ENCODE assay signal across 19 mouse cellular contexts in the genomic region with DNA sequence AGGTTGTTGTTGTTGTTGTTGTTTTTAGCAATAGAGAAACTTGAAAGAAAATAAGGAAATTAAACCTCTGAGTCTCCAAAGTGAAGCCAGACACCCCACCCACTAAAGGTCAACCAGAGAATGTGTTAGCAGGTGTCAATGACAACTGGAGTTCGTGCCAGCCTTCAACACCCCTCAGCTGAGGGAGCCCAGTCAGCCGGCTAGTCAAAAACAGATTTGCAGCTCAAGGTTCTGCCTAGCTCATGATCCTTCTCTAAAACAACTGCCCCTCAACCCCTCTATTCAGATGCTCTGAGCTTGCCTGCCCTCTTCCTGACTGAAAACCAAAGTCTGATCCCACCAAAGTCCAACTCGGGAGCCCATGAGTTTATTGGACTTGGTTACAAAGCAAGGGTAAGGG. TPM values are rescaled to one million over a fixed set of nuclear protein-coding genes. Genes with fewer than 3 reads are reported as not detected.
DNase-seq lines count a peak whose midpoint lies in the region; ATAC-seq and TF ChIP-seq lines count a peak whose summit lies in the region.
"Had no signal": no experiment of that assay in that cellular context is flagged by ENCODE, and none has a peak within 500 bp of the region (broad histone marks: within the 10 kb centered on the region; RNA-seq: fewer than 3 reads in every experiment).

No protein-coding gene starts in this region.

- TF ChIP-seq POLR2A in myocyte (IDR thresholded peaks at IDR 0.05; ENCODE audit: insufficient read length, low read depth) = no peak

- WGBS in lung, embryonic 16.5 days = 62% methylated on average over 3 of the region's 3 CpGs
- WGBS in heart, embryonic 15.5 days = 50% methylated on average over 3 of the region's 3 CpGs

- H3K27ac ChIP-seq in lung, embryonic 16.5 days (ENCODE audit: low read length) = 0 out of 2 replicates have a peak overlapping the region, but pooled peaks have one; percentile 3
- peak overlapping the region; percentile 78 for H3K27ac ChIP-seq in heart, embryonic 15.5 days
- H3K27ac ChIP-seq: forebrain, embryonic 15.5 days; hindbrain, embryonic 15.5 days; midbrain, embryonic 13.5 days had no signal

- H3K27me3 ChIP-seq in lung, embryonic 16.5 days (ENCODE audit: control insufficient read depth, insufficient read depth, low read depth, low read length) = no peaks in the 10 kb centered on the region
- no peaks in the 10 kb centered on the region for H3K27me3 ChIP-seq in heart, embryonic 15.5 days
- H3K27me3 ChIP-seq in myocyte (ENCODE audit: control insufficient read depth, insufficient read depth, insufficient read length) = no peaks in the 10 kb centered on the region
- H3K27me3 ChIP-seq: forebrain, embryonic 15.5 days; hindbrain, embryonic 15.5 days; midbrain, embryonic 13.5 days had no signal

- no peak overlapping the region for H3K4me2 ChIP-seq in lung, embryonic 16.5 days (ENCODE audit: low read depth, low read length)
- no peak overlapping the region for H3K4me2 ChIP-seq in heart, embryonic 15.5 days
- peak overlapping the region; percentile 65 for H3K4me2 ChIP-seq in myocyte (ENCODE audit: low read depth)
- H3K4me2 ChIP-seq: forebrain, embryonic 15.5 days; hindbrain, embryonic 15.5 days; midbrain, embryonic 13.5 days had no signal

- H3K4me3 ChIP-seq in lung, embryonic 16.5 days (ENCODE audit: low read length) = no peak overlapping the region
- no peak overlapping the region for H3K4me3 ChIP-seq in heart, embryonic 15.5 days
- H3K4me3 ChIP-seq in myocyte = no peak overlapping the region
- H3K4me3 ChIP-seq: embryonic facial prominence, embryonic 10.5 days; forebrain, embryonic 15.5 days; hindbrain, embryonic 15.5 days; limb, embryonic 10.5 days; midbrain, embryonic 13.5 days had no signal

- no peak overlapping the region for H3K9ac ChIP-seq in lung, embryonic 16.5 days (ENCODE audit: low read length)
- H3K9ac ChIP-seq in heart, embryonic 15.5 days = no peak overlapping the region
- H3K9ac ChIP-seq: forebrain, embryonic 15.5 days; hindbrain, embryonic 15.5 days; liver, postnatal 0 days; midbrain, embryonic 13.5 days had no signal

- H3ac ChIP-seq in myocyte (ENCODE audit: control insufficient read depth, insufficient read length) = no peak overlapping the region

- peak; percentile 58 to 67 for DNase-seq in heart, adult 18-20 months
- no peak for DNase-seq in heart, adult 8-10 months (ENCODE audit: low spot score)
- no peak for DNase-seq in lung, postnatal 4 days
- no peak for DNase-seq in kidney, adult 8-10 months
- DNase-seq: cerebellum, adult 9-10 months; gastrocnemius, postnatal 10 days; liver; liver, postnatal 0 days; right cerebral cortex, postnatal 14 days; spleen, adult 18-20 months had no signal

- no peaks in the 10 kb centered on the region for H3K36me3 ChIP-seq in lung, embryonic 16.5 days (ENCODE audit: control insufficient read depth, insufficient read depth, low read length)
- H3K36me3 ChIP-seq in heart, embryonic 15.5 days = no peaks in the 10 kb centered on the region
- no peaks in the 10 kb centered on the region for H3K36me3 ChIP-seq in myocyte (ENCODE audit: control insufficient read depth, insufficient read depth)
- H3K36me3 ChIP-seq: embryonic facial prominence, embryonic 10.5 days; forebrain, embryonic 15.5 days; hindbrain, embryonic 15.5 days; limb, embryonic 10.5 days; midbrain, embryonic 13.5 days had no signal

- peaks cover 16% of the 10 kb centered on the region for H3K4me1 ChIP-seq in lung, embryonic 16.5 days (replicated peaks; ENCODE audit: control insufficient read depth, insufficient read depth, low read length)
- H3K4me1 ChIP-seq in heart, embryonic 15.5 days (replicated peaks) = peaks cover 28% of the 10 kb centered on the region
- H3K4me1 ChIP-seq: forebrain, embryonic 15.5 days; hindbrain, embryonic 15.5 days; midbrain, embryonic 13.5 days had no signal

- no peaks in the 10 kb centered on the region for H3K79me2 ChIP-seq in myocyte (ENCODE audit: control insufficient read depth, insufficient read depth)

- H3K9me3 ChIP-seq in lung, embryonic 16.5 days (ENCODE audit: control insufficient read depth, low read length) = peaks cover 6% of the 10 kb centered on the region; the same call in 1 of the 2 replicates
- H3K9me3 ChIP-seq in heart, embryonic 15.5 days (replicated peaks) = no peaks in the 10 kb centered on the region
- H3K9me3 ChIP-seq: forebrain, embryonic 15.5 days; limb, embryonic 10.5 days; midbrain, embryonic 13.5 days had no signal

- no peak for ATAC-seq in lung, embryonic 16.5 days (ENCODE audit: low read depth)
- ATAC-seq in heart, embryonic 15.5 days (replicated peaks; ENCODE audit: insufficient number of reproducible peaks, insufficient read depth, low FRiP score, low read depth) = no peak; the same call in 1 of the 2 replicates
- ATAC-seq: CD4-positive, CD25-positive, alpha-beta regulatory T cell, adult 4 months; forebrain, embryonic 15.5 days; midbrain, embryonic 13.5 days had no signal

TF ChIP-seq in myocyte, 11 proteins besides CTCF, POLR2A, EP300 and RAD21:
- TF ChIP-seq USF1 (IDR thresholded peaks at IDR 0.05; ENCODE audit: low read depth) (no peak), CEBPB (IDR thresholded peaks at IDR 0.05; ENCODE audit: insufficient read depth, poor library complexity, severe bottlenecking) (no peak), REST (IDR thresholded peaks at IDR 0.05; ENCODE audit: insufficient read depth, insufficient read length) (no peak), MYOD1 (IDR thresholded peaks at IDR 0.05; ENCODE audit: control insufficient read depth in 1 of 3, insufficient read length in 2 of 3, low read depth in 2 of 3) (no peak), TCF3 (IDR thresholded peaks at IDR 0.05; ENCODE audit: insufficient read length, low read depth) (no peak), POLR2AphosphoS2 (IDR thresholded peaks at IDR 0.05; ENCODE audit: insufficient read length, low read depth) (no peak), E2F4 (IDR thresholded peaks at IDR 0.05; ENCODE audit: insufficient read depth) (no peak), MAX (IDR thresholded peaks at IDR 0.05; ENCODE audit: low read depth) (no peak), MYOG (IDR thresholded peaks at IDR 0.05; ENCODE audit: control insufficient read depth in 1 of 3, insufficient read depth in 1 of 3, insufficient read length in 2 of 3, low read depth in 2 of 3) (no peak), SRF (IDR thresholded peaks at IDR 0.05; ENCODE audit: control insufficient read depth, insufficient read length, low read depth) (no peak), TCF12 (IDR thresholded peaks at IDR 0.05; ENCODE audit: insufficient read depth, poor library complexity, severe bottlenecking) (no peak)
TF ChIP-seq in myocyte: peak in this region for 0.

RNA-seq across cellular contexts. Expression of a gene that starts 23.7 kb away (rescaled TPM):
- total RNA-seq in heart, adult 18-20 months (2021) = 10 to 100 TPM; 12.2 to 12.7 TPM
- 10 to 100 TPM; 12.4 to 17.7 (median 16.4) TPM for total RNA-seq in heart, adult 8-10 months (2022)
- polyA plus RNA-seq in lung, embryonic 16.5 days (2015; fragmentation: Nextera tagmentation; extraction: Ambion mirVana) = 34.1 and 36.6 TPM in 2 replicates
- polyA plus RNA-seq in heart, embryonic 15.5 days (2015; fragmentation: Nextera tagmentation; extraction: Ambion mirVana) = 14.0 and 14.8 TPM in 2 replicates
- 4.5 TPM for polyA plus RNA-seq in myocyte (2012; fragmentation: generic; extraction: Trizol)

Comparison
In these comparisons a context has a peak if more than half of its experiments do, and no peak if none do; other contexts are left out.
1. DNase-seq: peak in heart, adult 18-20 months (2 of 2); none in heart, adult 8-10 months (single experiment), lung, postnatal 4 days (0 of 2) and kidney, adult 8-10 months (0 of 2).